Mouse (Mus musculus) megakaryocyte, embryonic 14.5 days (primary cell): ENCODE results near the gene Copg2. TPM values are rescaled to one million over a fixed set of nuclear protein-coding genes. Genes with fewer than 3 reads are reported as not detected.
A peak's percentile ranks its signal among the peaks of the same experiment; 100 is the strongest.

Experiments used
- H3K27me3 ChIP-seq: replicated peaks from 2 replicates; pipeline ENCODE3; 2012; ENCODE audit warnings: inconsistent platforms
- H3K36me3 ChIP-seq: replicated peaks from 2 replicates; pipeline ENCODE3; 2012; ENCODE audit warnings: low read length, inconsistent platforms, mixed read lengths
- H3K4me1 ChIP-seq: 2 replicates; pipeline ENCODE4 v1.6.1; 2012; ENCODE audit warnings: inconsistent platforms
- H3K4me3 ChIP-seq: replicated peaks from 2 replicates; pipeline ENCODE3; 2012; ENCODE audit warnings: moderate library complexity, mild to moderate bottlenecking, inconsistent platforms
- H3K9me3 ChIP-seq: 2 replicates; pipeline ENCODE4 v1.6.1; 2012; ENCODE audit warnings: inconsistent platforms
- FLI1 ChIP-seq: IDR thresholded peaks from 2 replicates; pipeline ENCODE4 v1.6.1; 2012; ENCODE audit warnings: low read length, inconsistent platforms, mixed read lengths
- GATA1 ChIP-seq: IDR thresholded peaks from 3 replicates; pipeline ENCODE4 v1.6.1; 2012; ENCODE audit warnings: mixed read lengths, low read length, inconsistent platforms, borderline replicate concordance
- polyA plus RNA-seq: library from polyadenylated mRNA; stranded (reverse); fragments of >175 nt; gene quantifications from 2 replicates; pipeline ENCODE4 v1.2.3, GENCODE M21; 2012; ENCODE audit warnings: low replicate concordance; ENCODE audit not compliant: insufficient read depth

The Copg2 gene
- polyA plus RNA-seq, 1 experiment = 1.3 TPM

DNA sequence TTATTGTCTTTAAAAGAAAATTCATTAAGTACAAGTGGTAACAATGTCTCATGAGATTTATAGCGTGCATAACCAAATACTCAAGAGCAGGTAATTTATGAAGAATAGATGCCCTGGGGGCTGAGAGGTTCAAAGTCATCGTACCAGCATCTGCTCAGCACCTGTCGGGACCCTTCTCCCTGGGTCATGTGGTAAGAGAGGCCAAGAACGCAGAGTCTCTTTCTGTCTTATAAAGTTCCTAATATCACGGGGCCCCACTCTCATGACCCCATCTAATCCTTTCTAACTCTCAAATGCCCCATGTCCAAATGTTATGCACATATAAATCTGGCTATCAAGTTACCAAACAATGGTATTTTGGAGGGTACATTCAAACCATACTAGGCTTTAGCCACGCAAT is 193.7 kb downstream of the Copg2 start:
- TF ChIP-seq GATA1 = no peak
- no peak for TF ChIP-seq FLI1
- Histone ChIP-seq H3K4me1 (peaks cover 27% of the 10 kb centered on the region), H3K4me3 (no peak overlapping the region), H3K9me3 (no peaks in the 10 kb centered on the region), H3K36me3 (no peaks in the 10 kb centered on the region), H3K27me3 (peaks cover 3% of the 10 kb centered on the region)

DNA sequence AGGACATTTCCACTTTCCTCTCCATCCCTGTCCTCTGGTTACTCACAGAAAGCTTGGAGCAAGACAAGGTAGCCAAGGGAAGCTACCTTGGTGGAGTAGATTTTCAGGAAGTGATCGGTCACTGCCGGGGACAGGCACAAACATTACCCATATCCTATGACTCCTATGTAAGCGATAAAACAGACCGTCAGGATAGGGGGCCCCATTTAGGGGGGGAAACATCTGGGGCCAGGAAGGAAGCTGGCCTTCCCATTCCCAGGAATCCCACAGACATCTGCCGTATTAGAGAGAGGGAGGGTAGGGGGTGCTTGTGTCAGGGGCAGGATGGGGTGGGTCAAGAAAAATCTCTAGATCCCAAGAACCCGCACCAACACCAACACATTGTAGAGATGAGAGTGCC is 196.4 kb downstream of the Copg2 start:
- H3K27me3 ChIP-seq = peaks cover 3% of the 10 kb centered on the region
- no peak for TF ChIP-seq GATA1
- TF ChIP-seq FLI1 = no peak
- peak overlapping the region; percentile 78 for H3K4me3 ChIP-seq
- peaks cover 25% of the 10 kb centered on the region for H3K4me1 ChIP-seq
- H3K9me3 ChIP-seq = no peaks in the 10 kb centered on the region
- H3K36me3 ChIP-seq = no peaks in the 10 kb centered on the region

DNA sequence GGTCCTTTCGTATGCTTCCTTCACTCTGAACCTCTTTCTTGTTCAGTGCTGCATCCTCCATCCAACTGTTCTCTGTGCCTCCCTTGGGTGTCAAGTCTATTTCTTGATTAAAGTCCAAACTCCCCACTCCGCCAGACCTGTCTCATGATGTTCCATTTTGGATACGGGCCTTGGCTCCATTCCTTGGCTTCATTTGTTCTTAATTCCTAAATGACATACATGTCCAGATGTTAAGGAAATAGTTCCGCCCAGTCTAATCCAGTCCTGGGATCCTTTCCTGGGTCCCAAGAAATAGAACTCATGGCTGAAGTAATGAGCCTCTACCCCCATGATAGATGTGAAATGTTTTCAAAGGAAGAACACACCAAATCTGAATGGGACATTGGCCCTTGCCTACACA is 198.6 kb downstream of the Copg2 start:
- H3K27me3 ChIP-seq = no peaks in the 10 kb centered on the region
- H3K9me3 ChIP-seq = no peaks in the 10 kb centered on the region
- no peaks in the 10 kb centered on the region for H3K36me3 ChIP-seq
- H3K4me3 ChIP-seq = no peak overlapping the region
- H3K4me1 ChIP-seq = peaks cover 22% of the 10 kb centered on the region
- no peak for TF ChIP-seq FLI1
- TF ChIP-seq GATA1 = no peak

Other genes with a start within 250 kb of the Copg2 start
- gene Cep41, start 203.0 kb downstream of the Copg2 start, polyA plus RNA-seq = 13.1 and 15.8 TPM in 2 replicates
- 48.4 and 174 TPM in 2 replicates for gene Mest, start 173.2 kb downstream of the Copg2 start, polyA plus RNA-seq
- gene Tsga13, start 18.8 kb upstream of the Copg2 start, polyA plus RNA-seq = not detected in 2 replicates
- gene Klf14, start 62.3 kb upstream of the Copg2 start, polyA plus RNA-seq = 0.71 TPM in 1 of 2 replicates, not detected in the other